Mouse (Mus musculus): ENCODE measurements around the gene Nt5c2.

DNA sequence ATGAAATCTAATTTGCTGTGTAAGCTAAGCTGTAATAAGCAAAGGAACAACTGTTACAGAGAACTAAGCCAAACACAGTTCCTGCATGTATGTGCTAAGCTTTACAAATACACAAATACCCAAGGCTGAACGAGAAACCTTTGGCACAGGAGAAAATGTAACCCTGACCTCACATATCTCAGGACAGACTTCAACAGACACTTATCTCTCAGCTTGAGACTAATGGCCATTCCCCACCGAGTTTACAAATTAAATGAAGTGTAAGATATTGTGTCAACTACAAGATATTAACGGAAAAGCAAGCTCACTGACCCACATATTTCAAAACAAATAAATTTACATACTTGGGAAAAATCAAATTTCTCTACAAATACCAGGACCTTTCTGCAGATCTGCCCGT lies 86.8 kb downstream of the Nt5c2 start:
- TF ChIP-seq CTCF (IDR thresholded peaks at IDR 0.05; ENCODE audit: low read depth, low read length) (no peak), POLR2A (IDR thresholded peaks at IDR 0.05; ENCODE audit: borderline replicate concordance, low read depth, low read length) (no peak)
